Mouse (Mus musculus) liver, adult 2 months (tissue): ENCODE data around the gene Fam207a.

Experiments used
- CTCF ChIP-seq: fragments of 200-500 bp; IDR thresholded peaks from 2 replicates; pipeline ENCODE4 v1.5.1; 2011; ENCODE audit warnings: low read depth, low read length, control low read depth
- POLR2A ChIP-seq: fragments of 200-500 bp; IDR thresholded peaks from 2 replicates; pipeline ENCODE4 v1.6.1; 2011; ENCODE audit warnings: low read length, control low read depth; ENCODE audit not compliant: insufficient read depth; ENCODE audit errors: extremely low read depth

DNA sequence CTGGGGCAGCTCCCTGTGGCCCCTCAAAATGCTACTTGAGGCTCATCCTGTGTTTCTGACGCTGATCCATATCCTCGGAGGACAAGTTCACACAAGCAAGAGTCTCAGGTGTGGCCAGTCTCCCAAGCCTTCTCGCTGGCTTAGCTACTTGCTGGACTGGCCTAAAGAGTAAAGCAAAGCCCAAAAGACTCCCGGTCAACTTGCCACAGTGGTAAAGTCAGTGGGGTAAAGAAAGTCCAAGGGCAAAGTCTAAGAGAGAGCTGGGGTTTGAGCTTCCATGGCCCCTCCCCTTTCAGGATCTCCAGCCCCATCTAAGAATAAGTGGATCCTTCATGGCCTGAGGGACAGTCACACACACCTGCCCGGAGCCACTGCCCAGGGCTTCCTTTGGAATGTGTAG is 36.6 kb upstream of the Fam207a start:
- TF ChIP-seq CTCF (no peak), POLR2A (no peak)
